Mouse (Mus musculus) adrenal gland, postnatal 14 days (tissue): ENCODE measurements around the gene Slc38a3. TPM values are rescaled to one million over a fixed set of nuclear protein-coding genes. Genes with fewer than 3 reads are reported as not detected.

Experiments used
- DNase-seq: peaks from one replicate; pipeline ENCODE4 v3.0.0; 2021; ENCODE audit warnings: mixed read lengths
- long read RNA-seq, 2 experiments: library from polyadenylated mRNA; stranded (forward); transcript quantifications; one replicate each; pipeline ENCODE4 v2.0.0; 2021
- total RNA-seq: library from RNA; stranded (reverse); gene quantifications from 2 replicates; pipeline ENCODE4 v1.2.3, GENCODE M21; 2021

Gene Slc38a3
- 4.9 and 85.2 TPM in 2 replicates for total RNA-seq
- long read RNA-seq, experiment 1, partial matches to known transcripts = 0 of 1 reads
- long read RNA-seq, experiment 1, other reads (novel, unspliced or antisense) = 0 of 1 reads
- long read RNA-seq, experiment 2, transcript Slc38a3-209 (16 exons, 2,463 nt) = major isoform, 18 of 33 reads
- long read RNA-seq, experiment 2, partial matches to known transcripts = 13 of 33 reads
- long read RNA-seq, experiment 2, other reads (novel, unspliced or antisense) = 1 of 33 reads

GRCm38 (mm10) chr9:107669480-107669945, at the start of gene Slc38a3:
Slc38a3 (minus strand) TSS chr9:107669530.
- DNase-seq = no peak

- DNase-seq = no peak
Observed at GRCm38 (mm10) chr9:107716951-107717350, 47.6 kb upstream of the Slc38a3 start.

- DNase-seq = no peak
Observed at GRCm38 (mm10) chr9:107715632-107716031, 46.3 kb upstream of the Slc38a3 start.

GRCm38 (mm10) chr9:107714221-107714952, 45.1 kb upstream of the Slc38a3 start:
- peak; percentile 69 for DNase-seq

GRCm38 (mm10) chr9:107709697-107710483, 40.6 kb upstream of the Slc38a3 start, which contains the start of gene Sema3f:
Sema3f (minus strand) TSS chr9:107710475.
- peak; percentile 89 for DNase-seq

GRCm38 (mm10) chr9:107709096-107709696, 39.9 kb upstream of the Slc38a3 start:
- no peak for DNase-seq

- no peak for DNase-seq
Observed at GRCm38 (mm10) chr9:107708439-107709095, 39.2 kb upstream of the Slc38a3 start.

- no peak for DNase-seq
Observed at GRCm38 (mm10) chr9:107707701-107708438, 38.5 kb upstream of the Slc38a3 start.

GRCm38 (mm10) chr9:107706781-107707211, 37.5 kb upstream of the Slc38a3 start:
- DNase-seq = no peak

- DNase-seq = peak; percentile 47
Observed at GRCm38 (mm10) chr9:107703337-107704122, 34.2 kb upstream of the Slc38a3 start.

- no peak for DNase-seq
Observed at GRCm38 (mm10) chr9:107702606-107703185, 33.4 kb upstream of the Slc38a3 start.

- peak; percentile 94 for DNase-seq
Observed at GRCm38 (mm10) chr9:107701594-107701993, 32.3 kb upstream of the Slc38a3 start.

GRCm38 (mm10) chr9:107700114-107700571, 30.8 kb upstream of the Slc38a3 start:
- peak; percentile 68 for DNase-seq

- DNase-seq = no peak
Observed at GRCm38 (mm10) chr9:107699376-107699980, 30.1 kb upstream of the Slc38a3 start.

GRCm38 (mm10) chr9:107698611-107699190, 29.4 kb upstream of the Slc38a3 start:
- DNase-seq = no peak

- DNase-seq = no peak
Observed at GRCm38 (mm10) chr9:107697811-107698521, 28.6 kb upstream of the Slc38a3 start.

GRCm38 (mm10) chr9:107696845-107697610, 27.7 kb upstream of the Slc38a3 start:
- no peak for DNase-seq
